Mouse (Mus musculus): ENCODE measurements around the gene Gucy1b2. TPM values are rescaled to one million over a fixed set of nuclear protein-coding genes. Genes with fewer than 3 reads are reported as not detected.
A peak's percentile ranks its signal among the peaks of the same experiment; 100 is the strongest.

The Gucy1b2 gene
- polyA plus RNA-seq, 1 experiment from 2014 or later = not detected

DNA sequence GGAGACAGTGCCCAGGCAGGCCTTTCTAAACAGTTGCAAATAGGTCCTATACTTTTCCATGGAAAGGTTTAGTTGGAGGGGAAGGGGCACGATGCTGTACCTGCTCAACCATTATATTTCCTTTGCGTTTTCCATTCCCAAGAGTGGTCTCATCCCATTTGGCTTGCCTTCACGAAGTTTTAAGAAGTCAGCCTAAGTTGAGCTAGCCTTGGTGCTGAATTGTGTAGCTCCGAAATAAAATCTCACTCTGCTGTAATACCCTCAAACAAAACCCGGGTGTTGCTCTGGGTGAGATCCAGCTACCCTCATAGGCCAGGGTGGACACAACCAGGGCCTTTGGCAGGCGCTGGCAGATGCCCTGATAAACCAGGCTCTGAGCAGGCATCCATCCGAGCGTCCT lies 25.3 kb upstream of the Gucy1b2 start:
- Histone ChIP-seq H3K4me1 (replicated peaks; ENCODE audit: control insufficient read depth, insufficient read depth) (no peaks in the 10 kb centered on the region), H3K4me3 (ENCODE audit: low read depth, low read length) (no peak overlapping the region), H3K27me3 (ENCODE audit: control insufficient read depth, insufficient read depth, low read length) (no peaks in the 10 kb centered on the region), H3K9ac (ENCODE audit: low read length) (no peak overlapping the region), H3K9me3 (ENCODE audit: control insufficient read depth, low read length) (no peaks in the 10 kb centered on the region), H3K4me2 (replicated peaks; ENCODE audit: low read depth) (no peak overlapping the region), H3K27ac (replicated peaks) (no peak overlapping the region), H3K36me3 (ENCODE audit: control insufficient read depth, insufficient read depth, low read length) (no peaks in the 10 kb centered on the region)
- DNase-seq (ENCODE audit: low spot score) (no peak), ATAC-seq (ENCODE audit: low FRiP score, low TSS enrichment) (no peak)
- 36% methylated on average over 8 of the region's 8 CpGs for WGBS
- no peak for TF ChIP-seq CTCF (IDR thresholded peaks at IDR 0.05; ENCODE audit: low read depth)
- TF ChIP-seq EP300 (optimal IDR thresholded peaks at IDR 0.05) = no peak

DNA sequence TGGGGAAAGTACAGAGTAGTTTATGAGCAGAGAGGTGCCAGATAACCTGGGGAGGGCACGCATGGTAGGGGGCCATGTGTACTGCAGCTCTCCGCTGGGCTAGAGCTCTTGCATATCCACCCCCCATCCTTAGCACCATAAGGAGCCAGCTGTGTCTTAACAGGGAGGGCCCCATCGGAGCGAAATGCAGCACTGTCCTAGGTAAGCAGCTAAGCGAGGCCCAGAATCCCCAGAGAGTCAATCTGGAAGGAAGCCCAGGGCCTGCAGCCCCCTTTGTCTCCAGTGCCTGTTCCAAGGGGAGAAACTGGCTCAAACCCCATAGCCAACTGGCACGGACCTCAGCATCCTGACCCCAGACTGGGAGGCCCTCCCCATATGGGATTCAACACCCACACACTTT lies 23.3 kb upstream of the Gucy1b2 start:
- H3K9ac ChIP-seq (ENCODE audit: low read length) = no peak overlapping the region
- H3K27ac ChIP-seq (replicated peaks) = no peak overlapping the region
- ATAC-seq (ENCODE audit: low FRiP score, low TSS enrichment) (no peak), DNase-seq (ENCODE audit: low spot score) (no peak)
- TF ChIP-seq EP300 (optimal IDR thresholded peaks at IDR 0.05) (no peak), CTCF (IDR thresholded peaks at IDR 0.05; ENCODE audit: low read depth) (no peak)
- H3K4me3 ChIP-seq (ENCODE audit: low read depth, low read length) = no peak overlapping the region
- no peaks in the 10 kb centered on the region for H3K4me1 ChIP-seq (replicated peaks; ENCODE audit: control insufficient read depth, insufficient read depth)
- no peaks in the 10 kb centered on the region for H3K36me3 ChIP-seq (ENCODE audit: control insufficient read depth, insufficient read depth, low read length)
- WGBS = 39% methylated on average over 6 of the region's 6 CpGs
- H3K27me3 ChIP-seq (ENCODE audit: control insufficient read depth, insufficient read depth, low read length) = no peaks in the 10 kb centered on the region
- no peak overlapping the region for H3K4me2 ChIP-seq (replicated peaks; ENCODE audit: low read depth)
- H3K9me3 ChIP-seq (ENCODE audit: control insufficient read depth, low read length) = no peaks in the 10 kb centered on the region

DNA sequence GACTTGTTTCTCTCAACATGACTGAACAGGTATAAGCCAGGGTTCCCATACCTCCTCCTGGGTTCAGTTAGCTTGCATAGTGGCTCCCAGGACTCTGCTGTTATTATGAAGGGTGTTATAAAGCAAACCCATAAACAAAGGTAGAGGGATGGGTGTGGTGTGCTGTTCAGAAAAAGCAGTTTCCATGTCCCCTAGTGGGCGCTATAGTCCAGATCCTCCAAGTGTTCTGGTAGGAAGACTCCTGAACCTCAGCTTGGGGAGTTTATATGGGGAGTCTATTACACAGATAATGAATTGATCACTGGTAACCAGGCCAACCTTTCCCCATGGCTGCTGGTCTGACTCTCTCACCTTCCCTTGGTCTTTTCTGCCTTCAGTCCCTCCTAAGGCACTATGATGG lies 18.4 kb upstream of the Gucy1b2 start:
- Histone ChIP-seq H3K9ac (ENCODE audit: low read length) (no peak overlapping the region), H3K4me2 (replicated peaks; ENCODE audit: low read depth) (no peak overlapping the region), H3K9me3 (ENCODE audit: control insufficient read depth, low read length) (no peaks in the 10 kb centered on the region), H3K4me3 (ENCODE audit: low read depth, low read length) (no peak overlapping the region), H3K36me3 (ENCODE audit: control insufficient read depth, insufficient read depth, low read length) (no peaks in the 10 kb centered on the region), H3K4me1 (replicated peaks; ENCODE audit: control insufficient read depth, insufficient read depth) (no peaks in the 10 kb centered on the region), H3K27me3 (ENCODE audit: control insufficient read depth, insufficient read depth, low read length) (no peaks in the 10 kb centered on the region), H3K27ac (replicated peaks) (no peak overlapping the region)
- DNase-seq (ENCODE audit: low spot score) (no peak), ATAC-seq (ENCODE audit: low FRiP score, low TSS enrichment) (no peak)
- 66% methylated on average over 1 of the region's 1 CpGs for WGBS
- peak; percentile 41 for TF ChIP-seq CTCF (IDR thresholded peaks at IDR 0.05; ENCODE audit: low read depth)
- no peak for TF ChIP-seq EP300 (optimal IDR thresholded peaks at IDR 0.05)

DNA sequence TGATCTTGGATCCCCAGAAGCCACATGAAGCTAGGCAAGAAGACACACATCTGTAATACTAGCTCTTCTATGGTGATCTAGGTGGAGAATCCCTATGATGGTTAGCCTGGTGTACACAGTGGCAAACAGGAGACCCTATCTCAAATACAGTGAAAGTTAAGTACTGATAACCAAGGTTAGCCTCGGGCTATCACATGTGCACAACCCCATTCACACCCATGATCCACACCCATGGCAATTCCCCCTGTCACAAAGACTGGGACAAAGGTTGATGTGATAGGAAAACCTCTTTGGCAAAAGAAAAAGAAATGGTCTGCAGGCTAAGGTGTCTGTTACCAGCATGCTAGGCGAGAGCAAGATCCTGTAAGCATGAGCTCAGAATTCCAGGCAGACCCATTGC lies 16.0 kb upstream of the Gucy1b2 start:
- Histone ChIP-seq H3K36me3 (ENCODE audit: control insufficient read depth, insufficient read depth, low read length) (no peaks in the 10 kb centered on the region), H3K4me2 (replicated peaks; ENCODE audit: low read depth) (no peak overlapping the region), H3K4me1 (replicated peaks; ENCODE audit: control insufficient read depth, insufficient read depth) (no peaks in the 10 kb centered on the region), H3K9ac (ENCODE audit: low read length) (no peak overlapping the region), H3K9me3 (ENCODE audit: control insufficient read depth, low read length) (no peaks in the 10 kb centered on the region), H3K4me3 (ENCODE audit: low read depth, low read length) (no peak overlapping the region), H3K27ac (replicated peaks) (no peak overlapping the region), H3K27me3 (ENCODE audit: control insufficient read depth, insufficient read depth, low read length) (no peaks in the 10 kb centered on the region)
- DNase-seq (ENCODE audit: low spot score) (no peak), ATAC-seq (ENCODE audit: low FRiP score, low TSS enrichment) (no peak)
- 72% methylated on average over 2 of the region's 2 CpGs for WGBS
- TF ChIP-seq EP300 (optimal IDR thresholded peaks at IDR 0.05) (no peak), CTCF (IDR thresholded peaks at IDR 0.05; ENCODE audit: low read depth) (no peak)

DNA sequence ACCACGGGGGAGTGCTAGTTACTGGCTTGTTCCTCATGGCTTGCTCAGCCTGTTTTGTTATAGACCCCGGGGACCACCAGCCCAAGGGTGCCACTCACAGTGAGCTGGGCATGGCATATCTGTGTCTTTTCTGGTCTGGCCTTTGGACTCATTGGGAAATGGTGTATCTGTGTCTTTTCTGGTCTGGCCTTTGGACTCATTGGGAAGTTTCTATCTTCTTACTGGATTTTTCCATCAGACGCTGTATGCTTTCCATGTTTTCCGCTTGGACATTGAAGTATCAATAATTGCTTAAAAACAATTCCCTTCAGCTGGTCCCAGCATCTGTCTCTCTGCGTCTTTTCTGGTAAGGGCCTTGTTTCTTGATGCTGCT lies 12.7 kb upstream of the Gucy1b2 start:
- H3K27ac ChIP-seq (replicated peaks) = no peak overlapping the region
- ATAC-seq (ENCODE audit: low FRiP score, low TSS enrichment) = no peak
- no peaks in the 10 kb centered on the region for H3K27me3 ChIP-seq (ENCODE audit: control insufficient read depth, insufficient read depth, low read length)
- H3K9ac ChIP-seq (ENCODE audit: low read length) = no peak overlapping the region
- H3K36me3 ChIP-seq (ENCODE audit: control insufficient read depth, insufficient read depth, low read length) = no peaks in the 10 kb centered on the region
- no peak for DNase-seq (ENCODE audit: low spot score)
- no peaks in the 10 kb centered on the region for H3K4me1 ChIP-seq (replicated peaks; ENCODE audit: control insufficient read depth, insufficient read depth)
- WGBS = 89% methylated on average over 5 of the region's 5 CpGs
- H3K4me2 ChIP-seq (replicated peaks; ENCODE audit: low read depth) = no peak overlapping the region
- TF ChIP-seq CTCF (IDR thresholded peaks at IDR 0.05; ENCODE audit: low read depth) (no peak), EP300 (optimal IDR thresholded peaks at IDR 0.05) (no peak)
- H3K9me3 ChIP-seq (ENCODE audit: control insufficient read depth, low read length) = no peaks in the 10 kb centered on the region
- no peak overlapping the region for H3K4me3 ChIP-seq (ENCODE audit: low read depth, low read length)

DNA sequence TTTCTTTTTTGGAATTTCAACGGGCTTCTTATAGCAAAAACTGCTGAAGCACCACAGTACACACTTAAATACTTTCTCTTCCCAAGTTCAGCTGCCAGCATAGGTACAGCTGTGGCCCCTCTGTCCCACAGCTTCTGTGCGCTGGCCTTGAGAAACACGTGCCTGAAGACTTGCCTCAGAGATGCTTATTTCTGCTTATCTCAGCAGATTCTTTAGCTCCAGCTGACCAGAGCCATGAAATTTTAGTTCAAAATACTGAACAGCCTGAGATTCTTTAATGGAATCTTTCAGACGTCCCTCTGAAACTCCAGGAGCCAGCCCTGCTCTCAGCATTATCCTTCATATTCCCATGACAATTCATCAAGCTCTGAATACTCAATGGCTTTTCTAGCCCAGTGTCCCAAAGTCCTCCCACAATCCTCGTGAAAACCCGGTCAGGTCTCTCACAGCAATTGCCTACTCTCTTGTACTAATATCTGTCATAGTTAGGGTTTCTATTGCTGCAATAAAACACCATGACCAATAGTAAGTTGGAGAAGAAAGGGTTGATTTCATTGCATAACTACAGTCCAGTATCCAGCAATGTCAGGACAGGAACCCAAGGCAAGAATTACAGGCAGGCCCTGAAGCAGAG lies 12.1 kb upstream of the Gucy1b2 start:
- WGBS = 69% methylated on average over 6 of the region's 6 CpGs
- Histone ChIP-seq H3K27ac (replicated peaks) (no peak overlapping the region), H3K9me3 (ENCODE audit: control insufficient read depth, low read length) (no peaks in the 10 kb centered on the region), H3K27me3 (ENCODE audit: control insufficient read depth, insufficient read depth, low read length) (no peaks in the 10 kb centered on the region), H3K4me1 (replicated peaks; ENCODE audit: control insufficient read depth, insufficient read depth) (no peaks in the 10 kb centered on the region), H3K36me3 (ENCODE audit: control insufficient read depth, insufficient read depth, low read length) (no peaks in the 10 kb centered on the region), H3K4me3 (ENCODE audit: low read depth, low read length) (no peak overlapping the region), H3K9ac (ENCODE audit: low read length) (no peak overlapping the region), H3K4me2 (replicated peaks; ENCODE audit: low read depth) (no peak overlapping the region)
- DNase-seq (ENCODE audit: low spot score) = no peak
- ATAC-seq (ENCODE audit: low FRiP score, low TSS enrichment) = no peak
- TF ChIP-seq CTCF (IDR thresholded peaks at IDR 0.05; ENCODE audit: low read depth) (no peak), EP300 (optimal IDR thresholded peaks at IDR 0.05) (no peak)

All from stomach, postnatal 0 days (tissue).